Mouse (Mus musculus) hindbrain, embryonic 11.5 days (tissue): ENCODE data around the gene Pln. TPM values are rescaled to one million over a fixed set of nuclear protein-coding genes. Genes with fewer than 3 reads are reported as not detected.

Source experiments
- polyA plus RNA-seq: library from polyadenylated mRNA; unstranded; fragments of >200 nt; fragmentation: Nextera tagmentation; extraction: Ambion mirVana; gene quantifications from 2 replicates; pipeline ENCODE4 v1.2.1, GENCODE M21; 2014

Gene Pln
- polyA plus RNA-seq, 1 experiment from 2014 or later = 1.7 TPM

Other genes starting within 250 kb of the Pln start
- gene Cep85l, start 42.3 kb downstream of the Pln start, polyA plus RNA-seq = 5.8 and 13.0 TPM in 2 replicates